8 mouse cellular contexts compared by ENCODE assay signal in the genomic region with DNA sequence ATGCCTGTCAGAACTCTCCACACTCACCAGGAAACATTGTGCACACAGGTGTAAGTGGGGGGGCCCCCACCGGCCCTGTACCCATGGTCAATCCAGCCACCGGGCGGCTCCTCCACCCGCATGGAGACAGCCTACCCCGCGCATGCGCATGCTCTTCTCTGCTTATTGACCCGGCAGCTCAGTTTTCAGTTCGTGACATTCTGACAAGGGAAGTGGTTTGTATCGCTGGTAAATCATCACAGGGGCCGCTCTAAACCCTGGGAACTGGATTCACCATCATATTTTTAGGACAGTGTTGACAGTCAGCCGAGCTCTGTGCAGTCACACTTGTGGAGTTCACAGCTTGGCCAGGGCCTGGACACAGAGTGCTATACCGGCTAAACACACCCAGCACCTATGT. TPM values are rescaled to one million over a fixed set of nuclear protein-coding genes. Genes with fewer than 3 reads are reported as not detected.
A peak's percentile ranks its signal among the peaks of the same experiment; 100 is the strongest.
DNase-seq lines count a peak whose midpoint lies in the region; ATAC-seq lines count a peak whose summit lies in the region.

No protein-coding gene starts in this region.

- H3K4me3 ChIP-seq in hindbrain, embryonic 10.5 days = no peak overlapping the region
- no peak overlapping the region for H3K4me3 ChIP-seq in hindbrain, embryonic 14.5 days (replicated peaks; ENCODE audit: low read length)
- no peak overlapping the region for H3K4me3 ChIP-seq in lung, embryonic 15.5 days

- H3K4me2 ChIP-seq in hindbrain, embryonic 14.5 days (replicated peaks) = no peak overlapping the region
- peak overlapping the region; percentile 19; the same call in 1 of the 2 replicates for H3K4me2 ChIP-seq in lung, embryonic 15.5 days

- no peak overlapping the region for H3K27ac ChIP-seq in hindbrain, embryonic 10.5 days
- H3K27ac ChIP-seq in hindbrain, embryonic 14.5 days = no peak overlapping the region
- no peak overlapping the region for H3K27ac ChIP-seq in lung, embryonic 15.5 days

- ATAC-seq in hindbrain, embryonic 14.5 days (ENCODE audit: low FRiP score) = no peak
- no peak; the same call in 1 of the 2 replicates for ATAC-seq in lung, embryonic 15.5 days (ENCODE audit: borderline replicate concordance, extremely low read depth, low FRiP score, low TSS enrichment)

- H3K9ac ChIP-seq in hindbrain, embryonic 14.5 days = no peak overlapping the region
- H3K9ac ChIP-seq in lung, embryonic 15.5 days = no peak overlapping the region

- 0 out of 2 replicates have a peak, but pooled peaks cover 9% of the 10 kb centered on the region for H3K4me1 ChIP-seq in hindbrain, embryonic 10.5 days (replicated peaks)
- H3K4me1 ChIP-seq in hindbrain, embryonic 14.5 days (replicated peaks; ENCODE audit: control insufficient read depth, insufficient read depth, low read length) = peaks cover 10% of the 10 kb centered on the region; the same call in 1 of the 2 replicates
- H3K4me1 ChIP-seq in lung, embryonic 15.5 days = peaks cover 26% of the 10 kb centered on the region

- no peaks in the 10 kb centered on the region for H3K27me3 ChIP-seq in hindbrain, embryonic 10.5 days (ENCODE audit: insufficient read depth, poor library complexity, severe bottlenecking)
- no peaks in the 10 kb centered on the region for H3K27me3 ChIP-seq in hindbrain, embryonic 14.5 days (ENCODE audit: control insufficient read depth, insufficient read depth, low read length)
- no peaks in the 10 kb centered on the region for H3K27me3 ChIP-seq in lung, embryonic 15.5 days

- peaks cover 6% of the 10 kb centered on the region; the same call in 1 of the 2 replicates for H3K9me3 ChIP-seq in hindbrain, embryonic 10.5 days
- no peaks in the 10 kb centered on the region for H3K9me3 ChIP-seq in hindbrain, embryonic 14.5 days (ENCODE audit: control insufficient read depth, low read length)
- H3K9me3 ChIP-seq in lung, embryonic 15.5 days = no peaks in the 10 kb centered on the region

- intact Hi-C loops in gastrocnemius, postnatal 14 days (cut with DNase I; ENCODE audit: low total_unique reads) = no loop called here

- H3K36me3 ChIP-seq in hindbrain, embryonic 10.5 days = peaks cover 6% of the 10 kb centered on the region; the same call in 1 of the 2 replicates
- H3K36me3 ChIP-seq in hindbrain, embryonic 14.5 days (replicated peaks; ENCODE audit: control insufficient read depth, insufficient read depth) = no peaks in the 10 kb centered on the region
- H3K36me3 ChIP-seq in lung, embryonic 15.5 days = no peaks in the 10 kb centered on the region

- peak; percentile 10 for DNase-seq in hindbrain, embryonic 10.5 days (ENCODE audit: low spot score)
- DNase-seq in hindbrain, embryonic 14.5 days (ENCODE audit: low spot score) = no peak
- DNase-seq in gastrocnemius, postnatal 14 days = peak; percentile 89
- peak; percentile 80 for DNase-seq in kidney, adult 18-20 months
- DNase-seq in spleen, postnatal 4 days (ENCODE audit: low spot score in 2 of 2) = peak; percentile 77 to 90
- DNase-seq in adipocyte (ENCODE audit: low spot score) = no peak
- DNase-seq in testis, postnatal 14 days (ENCODE audit: low spot score) = no peak

- WGBS in hindbrain, embryonic 10.5 days = 78% methylated on average over 13 of the region's 13 CpGs
- 76% methylated on average over 13 of the region's 13 CpGs for WGBS in hindbrain, embryonic 14.5 days
- 26% methylated on average over 13 of the region's 13 CpGs for WGBS in lung, embryonic 15.5 days

RNA-seq across cellular contexts. Expression of a gene that starts 36.0 kb away (rescaled TPM):
- 13.6 and 14.8 TPM in 2 replicates for polyA plus RNA-seq in hindbrain, embryonic 10.5 days (2016; fragmentation: Nextera tagmentation; extraction: Ambion mirVana)
- polyA plus RNA-seq in hindbrain, embryonic 14.5 days (2014; fragmentation: Nextera tagmentation; extraction: Ambion mirVana) = 19.0 and 19.8 TPM in 2 replicates
- total RNA-seq in gastrocnemius, postnatal 14 days (2021) = 100 to 1,000 TPM in 1 of 2 experiments, 10 to 100 TPM in 1; 100.0 to 110 TPM
- polyA plus RNA-seq in lung, embryonic 15.5 days (2015; fragmentation: Nextera tagmentation; extraction: Ambion mirVana) = 28.1 TPM in 2 replicates

RNA-seq across cellular contexts. Expression of a gene that starts 43.7 kb away (rescaled TPM):
- 3.9 and 4.3 TPM in 2 replicates for polyA plus RNA-seq in hindbrain, embryonic 10.5 days (2016; fragmentation: Nextera tagmentation; extraction: Ambion mirVana)
- polyA plus RNA-seq in hindbrain, embryonic 14.5 days (2014; fragmentation: Nextera tagmentation; extraction: Ambion mirVana) = 2.7 and 4.4 TPM in 2 replicates
- 1 to 10 TPM; 5.6 to 7.1 TPM for total RNA-seq in gastrocnemius, postnatal 14 days (2021)
- 6.1 and 6.4 TPM in 2 replicates for polyA plus RNA-seq in lung, embryonic 15.5 days (2015; fragmentation: Nextera tagmentation; extraction: Ambion mirVana)

RNA-seq across cellular contexts. Expression of a gene that starts 44.7 kb away (rescaled TPM):
- 2.0 and 2.8 TPM in 2 replicates for polyA plus RNA-seq in hindbrain, embryonic 10.5 days (2016; fragmentation: Nextera tagmentation; extraction: Ambion mirVana)
- polyA plus RNA-seq in hindbrain, embryonic 14.5 days (2014; fragmentation: Nextera tagmentation; extraction: Ambion mirVana) = 1.4 and 1.7 TPM in 2 replicates
- total RNA-seq in gastrocnemius, postnatal 14 days (2021) = 10 to 100 TPM; 17.9 to 21.5 TPM
- polyA plus RNA-seq in lung, embryonic 15.5 days (2015; fragmentation: Nextera tagmentation; extraction: Ambion mirVana) = 8.2 and 9.5 TPM in 2 replicates

RNA-seq across cellular contexts. Expression of a gene that starts 51.8 kb away (rescaled TPM):
- polyA plus RNA-seq in hindbrain, embryonic 10.5 days (2016; fragmentation: Nextera tagmentation; extraction: Ambion mirVana) = not detected in 2 replicates
- 0.78 TPM in 1 of 2 replicates, not detected in the other for polyA plus RNA-seq in hindbrain, embryonic 14.5 days (2014; fragmentation: Nextera tagmentation; extraction: Ambion mirVana)
- total RNA-seq in gastrocnemius, postnatal 14 days (2021) = not detected
- polyA plus RNA-seq in lung, embryonic 15.5 days (2015; fragmentation: Nextera tagmentation; extraction: Ambion mirVana) = not detected in 2 replicates

RNA-seq across cellular contexts. Expression of a gene that starts 54.8 kb away (rescaled TPM):
- 1.5 and 4.4 TPM in 2 replicates for polyA plus RNA-seq in hindbrain, embryonic 10.5 days (2016; fragmentation: Nextera tagmentation; extraction: Ambion mirVana)
- 7.6 and 8.8 TPM in 2 replicates for polyA plus RNA-seq in hindbrain, embryonic 14.5 days (2014; fragmentation: Nextera tagmentation; extraction: Ambion mirVana)
- total RNA-seq in gastrocnemius, postnatal 14 days (2021) = not detected
- 0.04 TPM in 1 of 2 replicates, not detected in the other for polyA plus RNA-seq in lung, embryonic 15.5 days (2015; fragmentation: Nextera tagmentation; extraction: Ambion mirVana)

Comparison
In these comparisons a context has a peak if more than half of its experiments do, and no peak if none do; other contexts are left out.
1. DNase-seq: peak in hindbrain, embryonic 10.5 days (single experiment), gastrocnemius, postnatal 14 days (single experiment), kidney, adult 18-20 months (single experiment) and spleen, postnatal 4 days (2 of 2); none in hindbrain, embryonic 14.5 days (single experiment), adipocyte (single experiment) and testis, postnatal 14 days (single experiment).